Comparison of ENCODE assay signal across 21 mouse cellular contexts in the genomic region with DNA sequence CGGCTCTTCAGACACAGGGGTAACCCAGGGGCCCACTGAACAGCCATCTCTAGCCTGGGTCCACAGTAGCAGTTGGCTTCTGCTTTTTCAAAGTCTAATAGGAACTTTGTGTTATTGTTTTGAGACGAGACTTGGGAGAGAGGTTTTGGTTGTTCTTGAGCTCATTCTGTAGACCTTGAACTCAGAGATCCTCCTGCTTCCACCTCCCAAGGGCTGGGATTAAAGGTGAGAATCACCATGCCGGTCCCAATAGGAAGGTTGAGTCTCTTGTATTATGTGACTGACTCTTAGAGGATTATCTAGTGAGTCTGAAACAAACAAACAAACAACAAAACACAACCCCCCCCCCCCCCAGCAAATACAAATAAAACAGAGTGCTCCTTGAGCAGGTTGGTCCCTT. TPM values are rescaled to one million over a fixed set of nuclear protein-coding genes. Genes with fewer than 3 reads are reported as not detected.
DNase-seq lines count a peak whose midpoint lies in the region; ATAC-seq and TF ChIP-seq lines count a peak whose summit lies in the region.
"Had no signal": no experiment of that assay in that cellular context is flagged by ENCODE, and none has a peak within 500 bp of the region (broad histone marks: within the 10 kb centered on the region; RNA-seq: fewer than 3 reads in every experiment).

No protein-coding gene starts in this region.

- H3K4me3 ChIP-seq in kidney, adult 2 months (ENCODE audit: insufficient read depth, low read depth, low read length): no peak overlapping the region
- no peak overlapping the region for H3K4me3 ChIP-seq in kidney, embryonic 16.5 days (ENCODE audit: low read length)
- H3K4me3 ChIP-seq in liver, embryonic 13.5 days (replicated peaks): no peak overlapping the region
- no peak overlapping the region for H3K4me3 ChIP-seq in liver, embryonic 12.5 days
- no peak overlapping the region for H3K4me3 ChIP-seq in olfactory bulb, adult 2 months (ENCODE audit: insufficient read depth, low read depth, low read length)
- H3K4me3 ChIP-seq: embryonic facial prominence, embryonic 13.5 days; forebrain, embryonic 12.5 days; heart, adult 2 months; heart, embryonic 15.5 days had no signal

- no peaks in the 10 kb centered on the region for H3K9me3 ChIP-seq in kidney, embryonic 16.5 days (ENCODE audit: low read length)
- H3K9me3 ChIP-seq in liver, embryonic 13.5 days (replicated peaks): no peaks in the 10 kb centered on the region
- H3K9me3 ChIP-seq in liver, embryonic 12.5 days (replicated peaks): no peaks in the 10 kb centered on the region
- H3K9me3 ChIP-seq: embryonic facial prominence, embryonic 13.5 days; forebrain, embryonic 12.5 days; heart, embryonic 15.5 days had no signal

- no peak overlapping the region for H3K4me2 ChIP-seq in kidney, embryonic 16.5 days (replicated peaks; ENCODE audit: low read depth, low read length)
- H3K4me2 ChIP-seq in liver, embryonic 13.5 days: no peak overlapping the region
- H3K4me2 ChIP-seq in liver, embryonic 12.5 days: no peak overlapping the region
- H3K4me2 ChIP-seq: embryonic facial prominence, embryonic 13.5 days; forebrain, embryonic 12.5 days; heart, embryonic 11.5 days; heart, embryonic 15.5 days had no signal

- no peak overlapping the region for H3K9ac ChIP-seq in kidney, embryonic 16.5 days (replicated peaks; ENCODE audit: low read length)
- no peak overlapping the region for H3K9ac ChIP-seq in liver, embryonic 13.5 days
- H3K9ac ChIP-seq in liver, embryonic 12.5 days: no peak overlapping the region
- H3K9ac ChIP-seq: embryonic facial prominence, embryonic 13.5 days; forebrain, embryonic 12.5 days; heart, embryonic 15.5 days had no signal

- no peaks in the 10 kb centered on the region for H3K27me3 ChIP-seq in kidney, adult 2 months (replicated peaks; ENCODE audit: control insufficient read depth, insufficient read depth, low read length)
- H3K27me3 ChIP-seq in kidney, embryonic 16.5 days (ENCODE audit: insufficient read depth, low read length): no peaks in the 10 kb centered on the region
- no peaks in the 10 kb centered on the region for H3K27me3 ChIP-seq in liver, embryonic 13.5 days
- no peaks in the 10 kb centered on the region for H3K27me3 ChIP-seq in liver, embryonic 12.5 days (replicated peaks)
- H3K27me3 ChIP-seq: embryonic facial prominence, embryonic 13.5 days; forebrain, embryonic 12.5 days; heart, embryonic 15.5 days had no signal

- peak; percentile 73 for DNase-seq in kidney, adult 2 months
- no peak for DNase-seq in kidney, postnatal 4 days
- peak; percentile 15 for DNase-seq in kidney, postnatal 14 days
- no peak for DNase-seq in liver, embryonic 13.5 days
- no peak for DNase-seq in cerebellum, postnatal 10 days
- DNase-seq: adrenal gland, postnatal 10 days; cerebellum, adult 11 months; cerebellum, adult 8-10 months; cerebellum, postnatal 25 days; gastrocnemius, postnatal 14 days; heart, adult 2 months; heart, postnatal 14 days had no signal

- ATAC-seq in kidney, embryonic 16.5 days (ENCODE audit: low FRiP score, low TSS enrichment): no peak
- ATAC-seq in liver, embryonic 13.5 days (ENCODE audit: low read depth): no peak
- no peak for ATAC-seq in liver, embryonic 12.5 days
- ATAC-seq: forebrain, embryonic 16.5 days had no signal

- TF ChIP-seq POLR2A in kidney, adult 2 months (IDR thresholded peaks at IDR 0.05; ENCODE audit: low read depth, low read length): no peak
- TF ChIP-seq POLR2A in olfactory bulb, adult 2 months (IDR thresholded peaks at IDR 0.05; ENCODE audit: insufficient read depth, low read depth, low read length): no peak

- TF ChIP-seq CTCF in kidney, adult 2 months (conservative IDR thresholded peaks at IDR 0.05; ENCODE audit: insufficient read depth, insufficient read length, low read depth, low read length): no peak
- TF ChIP-seq CTCF in olfactory bulb, adult 2 months (IDR thresholded peaks at IDR 0.05; ENCODE audit: insufficient read depth, low read depth, low read length): no peak

- 54% methylated on average over 3 of the region's 3 CpGs for WGBS in kidney, adult 2 months
- 85% methylated on average over 3 of the region's 3 CpGs for WGBS in kidney, embryonic 16.5 days
- WGBS in liver, embryonic 13.5 days (ENCODE audit: insufficient replicate concordance): 70% methylated on average over 3 of the region's 3 CpGs
- 68% methylated on average over 3 of the region's 3 CpGs for WGBS in liver, embryonic 12.5 days (ENCODE audit: insufficient replicate concordance)
- 71% methylated on average over 3 of the region's 3 CpGs for WGBS in olfactory bulb, adult 2 months

- H3K36me3 ChIP-seq in kidney, adult 2 months (ENCODE audit: control insufficient read depth, insufficient read depth, low read length): no peaks in the 10 kb centered on the region; the same call in 1 of the 2 replicates
- H3K36me3 ChIP-seq in kidney, embryonic 16.5 days (ENCODE audit: insufficient read depth, low read length): 0 out of 2 replicates have a peak, but pooled peaks cover 7% of the 10 kb centered on the region
- peaks cover 52% of the 10 kb centered on the region for H3K36me3 ChIP-seq in liver, embryonic 13.5 days
- peaks cover 58% of the 10 kb centered on the region for H3K36me3 ChIP-seq in liver, embryonic 12.5 days

- H3K4me1 ChIP-seq in kidney, adult 2 months (ENCODE audit: control insufficient read depth, insufficient read depth, low read length): peaks cover 22% of the 10 kb centered on the region; the same call in 1 of the 2 replicates
- peaks cover 10% of the 10 kb centered on the region for H3K4me1 ChIP-seq in kidney, embryonic 16.5 days (ENCODE audit: insufficient read depth, low read length)
- H3K4me1 ChIP-seq in liver, embryonic 13.5 days (replicated peaks): peaks cover 46% of the 10 kb centered on the region
- H3K4me1 ChIP-seq in liver, embryonic 12.5 days: peaks cover 38% of the 10 kb centered on the region
- H3K4me1 ChIP-seq in olfactory bulb, adult 2 months (ENCODE audit: control insufficient read depth, insufficient read depth, low read length): peaks cover 25% of the 10 kb centered on the region
- H3K4me1 ChIP-seq: embryonic facial prominence, embryonic 13.5 days; forebrain, embryonic 12.5 days had no signal

- peak overlapping the region; percentile 96 for H3K27ac ChIP-seq in kidney, adult 2 months (ENCODE audit: insufficient read depth, low read depth, low read length)
- no peak overlapping the region for H3K27ac ChIP-seq in kidney, embryonic 16.5 days (ENCODE audit: low read length)
- H3K27ac ChIP-seq in liver, embryonic 13.5 days: peak overlapping the region; percentile 71; the same call in 1 of the 2 replicates
- H3K27ac ChIP-seq in liver, embryonic 12.5 days: no peak overlapping the region
- peak overlapping the region; percentile 81; the same call in 1 of the 2 replicates for H3K27ac ChIP-seq in olfactory bulb, adult 2 months (ENCODE audit: insufficient read depth, low read depth, low read length)
- H3K27ac ChIP-seq: embryonic facial prominence, embryonic 13.5 days; forebrain, embryonic 12.5 days; heart, adult 2 months; heart, embryonic 15.5 days had no signal

RNA-seq across cellular contexts. Expression of a gene that starts 14.3 kb away (rescaled TPM):
- 60.5 and 63.4 TPM in 2 replicates for polyA plus RNA-seq in kidney, adult 2 months (2012; rRNA removed)
- 1.6 and 3.0 TPM in 2 replicates for polyA plus RNA-seq in kidney, embryonic 16.5 days (2015; fragmentation: Nextera tagmentation; extraction: Ambion mirVana)
- 1.4 and 1.8 TPM in 2 replicates for polyA plus RNA-seq in liver, embryonic 13.5 days (2015; fragmentation: Nextera tagmentation; extraction: Ambion mirVana)
- 1.5 and 1.6 TPM in 2 replicates for polyA plus RNA-seq in liver, embryonic 12.5 days (2016; fragmentation: Nextera tagmentation; extraction: Ambion mirVana)
- not detected in 2 replicates for polyA plus RNA-seq in olfactory bulb, adult 2 months (2012; ENCODE audit: insufficient read depth, insufficient read length, low replicate concordance, missing spikeins)

RNA-seq across cellular contexts. Expression of a gene that starts 33.6 kb away (rescaled TPM):
- polyA plus RNA-seq in kidney, adult 2 months (2012; rRNA removed): 35.4 and 36.9 TPM in 2 replicates
- polyA plus RNA-seq in kidney, embryonic 16.5 days (2015; fragmentation: Nextera tagmentation; extraction: Ambion mirVana): 0.61 and 0.81 TPM in 2 replicates
- 9.2 and 10.0 TPM in 2 replicates for polyA plus RNA-seq in liver, embryonic 13.5 days (2015; fragmentation: Nextera tagmentation; extraction: Ambion mirVana)
- polyA plus RNA-seq in liver, embryonic 12.5 days (2016; fragmentation: Nextera tagmentation; extraction: Ambion mirVana): 6.3 and 6.9 TPM in 2 replicates
- polyA plus RNA-seq in olfactory bulb, adult 2 months (2012; ENCODE audit: insufficient read depth, insufficient read length, low replicate concordance, missing spikeins): not detected in 2 replicates
- polyA plus RNA-seq: C2C12; forebrain, embryonic 12.5 days had no signal

Comparison
In these comparisons a context has a peak if more than half of its experiments do, and no peak if none do; other contexts are left out.
1. DNase-seq: peak in kidney, adult 2 months (single experiment) and kidney, postnatal 14 days (single experiment); none in kidney, postnatal 4 days (0 of 2), liver, embryonic 13.5 days (single experiment) and cerebellum, postnatal 10 days (0 of 2).
2. H3K27ac ChIP-seq: peak in kidney, adult 2 months (single experiment), liver, embryonic 13.5 days (single experiment) and olfactory bulb, adult 2 months (single experiment); none in kidney, embryonic 16.5 days (single experiment) and liver, embryonic 12.5 days (single experiment).